Mouse (Mus musculus) cerebellum, adult 18-20 months (tissue): ENCODE results near the gene Iars2.
A peak's percentile ranks its signal among the peaks of the same experiment; 100 is the strongest.
"Not testable (repeated sequence)": the region's sequence is repeated elsewhere in the genome, so short reads cannot be mapped to it uniquely, and the experiment has no call there.

Experiments
- DNase-seq, 2 experiments: peaks; one replicate each; pipeline ENCODE4 v3.0.0; 2021

The Iars2 gene

DNA sequence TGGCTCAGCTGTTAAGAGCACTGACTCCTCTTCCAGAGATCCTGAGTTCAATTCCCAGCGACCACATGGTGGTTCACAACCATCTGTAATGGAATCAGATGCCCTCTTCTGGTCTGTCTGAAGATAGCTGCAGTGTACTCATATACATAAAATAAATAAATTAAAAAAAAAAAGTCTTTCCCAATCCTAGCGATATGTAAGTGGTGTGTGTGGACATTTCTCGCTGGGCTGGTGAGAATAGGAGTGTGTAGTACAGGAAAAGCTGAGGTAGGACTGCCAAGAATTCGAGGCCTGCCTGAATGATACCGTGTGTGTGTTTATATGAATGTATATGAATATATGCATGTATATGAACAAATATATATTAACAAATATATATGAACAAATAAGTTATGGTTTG is 2.2 kb upstream of the Iars2 start:
- DNase-seq = no peak

DNA sequence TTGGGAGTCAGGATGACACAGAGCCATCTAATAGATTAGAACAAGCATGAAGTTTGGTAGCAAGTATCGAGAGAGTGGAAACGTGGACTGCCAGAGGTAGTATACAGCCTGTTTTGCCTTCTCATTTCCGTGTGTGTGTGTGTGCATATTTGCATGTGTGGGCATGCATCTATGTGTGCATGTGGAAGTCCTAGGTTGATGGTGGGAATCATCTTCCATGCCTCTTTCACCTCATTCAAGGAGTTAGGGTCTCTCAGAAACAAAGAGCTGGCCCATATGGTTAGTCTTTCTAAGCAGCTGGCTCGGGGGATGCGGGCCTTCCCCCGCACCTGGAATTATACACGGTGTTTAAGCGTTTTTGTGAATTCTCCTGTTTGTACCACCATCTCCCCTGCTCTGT is 655 bp upstream of the Iars2 start:
- no peak for DNase-seq

- DNase-seq = not testable (repeated sequence)
These were observed 1.3 kb downstream of the Iars2 start for GRCm38 (mm10) chr1:185327754-185328345.

GRCm38 (mm10) chr1:185315846-185316568 is 13.2 kb downstream of the Iars2 start:
- no peak for DNase-seq

- no peak for DNase-seq
These were observed 14.7 kb downstream of the Iars2 start for GRCm38 (mm10) chr1:185314546-185314945.

GRCm38 (mm10) chr1:185311949-185312348 is 17.2 kb downstream of the Iars2 start:
- no peak for DNase-seq

DNA sequence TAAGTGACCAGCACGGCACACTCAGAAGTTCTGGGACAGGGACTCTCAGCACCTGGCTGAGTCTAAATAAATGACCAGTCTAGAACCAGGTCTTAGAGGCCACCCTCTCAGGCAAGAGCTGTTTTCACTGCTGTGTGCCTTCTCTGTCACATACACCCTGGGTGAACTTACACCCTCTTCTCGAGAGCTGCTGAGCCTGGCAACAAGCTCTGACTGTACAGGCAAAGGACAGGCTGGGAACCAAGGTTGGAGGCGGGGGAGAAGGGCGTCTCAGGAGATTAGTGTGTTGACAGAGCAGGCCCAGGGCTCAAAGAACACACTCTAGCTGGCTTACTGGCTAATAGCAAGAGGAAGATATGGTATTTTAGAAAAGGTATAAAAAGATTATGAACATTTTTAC is 20.3 kb downstream of the Iars2 start:
- DNase-seq = no peak

- no peak for DNase-seq
These were observed 20.9 kb downstream of the Iars2 start for GRCm38 (mm10) chr1:185308334-185308733.

GRCm38 (mm10) chr1:185307645-185308044 is 21.6 kb downstream of the Iars2 start:
- DNase-seq = no peak

DNA sequence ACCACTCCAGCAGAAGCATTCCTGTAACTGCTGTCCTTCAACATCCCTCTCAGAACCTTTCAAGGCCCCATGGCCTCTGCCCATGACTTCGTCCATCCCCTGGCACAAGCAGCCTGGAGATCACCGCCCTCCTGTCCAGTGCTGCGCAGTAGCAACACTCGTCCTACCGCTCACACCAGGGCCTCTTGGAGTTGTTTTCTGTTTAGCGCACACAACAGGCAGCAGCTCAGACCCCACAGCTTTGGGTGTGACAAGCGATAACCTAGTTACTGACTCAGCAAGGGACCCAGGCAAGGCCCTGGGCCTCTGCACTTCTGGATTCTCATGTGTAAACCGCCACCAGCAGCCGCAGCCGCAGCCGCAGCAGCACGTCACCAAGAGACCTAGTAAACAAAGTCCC is 22.4 kb downstream of the Iars2 start:
- no peak for DNase-seq

- DNase-seq = no peak
These were observed 26.4 kb downstream of the Iars2 start for GRCm38 (mm10) chr1:185302816-185303215.

GRCm38 (mm10) chr1:185298496-185298895 is 30.7 kb downstream of the Iars2 start:
- DNase-seq = no peak

DNA sequence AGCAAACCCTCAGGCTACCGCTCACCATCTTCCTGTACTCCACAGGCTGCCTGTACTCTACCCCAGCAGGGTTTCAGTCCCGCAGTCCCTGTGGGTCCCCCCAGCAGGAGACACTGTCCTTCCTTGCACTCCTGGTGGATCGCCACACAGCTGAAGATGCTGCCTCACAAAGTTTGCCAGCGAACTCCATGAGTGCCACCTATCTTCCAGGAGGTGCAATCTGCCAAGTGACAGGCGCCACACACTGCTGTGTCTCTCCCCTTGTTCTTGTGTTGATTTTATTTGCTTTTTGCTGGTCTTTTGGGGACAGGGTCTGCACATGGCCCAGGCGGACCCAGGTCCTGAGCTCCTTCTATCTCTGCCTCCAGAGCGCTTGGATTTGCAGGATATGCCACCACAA is 32.3 kb downstream of the Iars2 start:
- no peak for DNase-seq

GRCm38 (mm10) chr1:185292646-185293360 is 36.4 kb downstream of the Iars2 start:
- DNase-seq = no peak

- DNase-seq = no peak
These were observed 37.9 kb downstream of the Iars2 start for GRCm38 (mm10) chr1:185291336-185291735.

GRCm38 (mm10) chr1:185289231-185289630 is 40.0 kb downstream of the Iars2 start:
- no peak for DNase-seq

GRCm38 (mm10) chr1:185287066-185287465 is 42.1 kb downstream of the Iars2 start:
- DNase-seq = no peak

- peak; percentile 67 to 68 for DNase-seq
These were observed 44.0 kb downstream of the Iars2 start for GRCm38 (mm10) chr1:185285171-185285570.

DNA sequence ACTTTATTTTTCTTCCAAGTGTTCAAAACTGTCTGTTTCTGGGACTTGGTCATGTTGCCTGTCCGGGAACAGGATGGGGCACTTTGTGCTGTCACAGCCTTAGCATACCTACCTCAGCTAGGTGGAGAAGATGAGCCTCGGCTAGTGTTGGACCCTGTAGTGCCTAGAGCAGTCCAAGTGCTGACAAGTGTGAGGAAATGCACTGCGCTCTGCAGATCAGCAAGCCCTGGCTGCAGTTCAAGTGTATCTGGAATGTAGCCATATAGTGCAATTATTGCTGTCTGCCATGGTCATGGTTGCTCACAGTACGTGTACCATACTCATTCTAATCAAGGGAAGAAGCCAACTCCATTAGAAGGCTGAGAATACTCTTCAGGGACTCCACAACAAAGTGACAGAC is 44.5 kb downstream of the Iars2 start:
- peak; percentile 78 to 82 for DNase-seq

GRCm38 (mm10) chr1:185283247-185283646 is 45.9 kb downstream of the Iars2 start:
- no peak for DNase-seq

DNA sequence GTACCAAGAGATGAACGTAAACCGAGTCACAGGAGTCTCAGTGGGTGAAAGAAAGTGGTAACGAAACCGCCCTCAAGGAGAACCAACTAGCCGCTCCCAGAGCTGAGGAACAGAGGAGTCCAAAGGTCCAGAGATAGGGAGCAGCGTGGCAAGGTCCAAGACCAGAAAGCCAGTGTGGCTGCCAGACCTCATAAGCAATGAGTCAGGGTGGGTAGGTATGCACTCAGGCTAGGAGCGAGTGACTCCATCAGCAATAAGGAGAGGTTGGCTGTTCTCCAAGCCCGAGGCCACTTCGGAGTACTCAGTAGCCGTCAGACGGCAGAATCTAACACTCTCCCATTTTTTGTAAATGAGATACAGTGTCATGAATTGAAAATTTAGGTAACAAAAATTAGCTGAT is 46.4 kb downstream of the Iars2 start:
- no peak for DNase-seq

- no peak for DNase-seq
These were observed 48.6 kb downstream of the Iars2 start for GRCm38 (mm10) chr1:185280616-185281015.

DNA sequence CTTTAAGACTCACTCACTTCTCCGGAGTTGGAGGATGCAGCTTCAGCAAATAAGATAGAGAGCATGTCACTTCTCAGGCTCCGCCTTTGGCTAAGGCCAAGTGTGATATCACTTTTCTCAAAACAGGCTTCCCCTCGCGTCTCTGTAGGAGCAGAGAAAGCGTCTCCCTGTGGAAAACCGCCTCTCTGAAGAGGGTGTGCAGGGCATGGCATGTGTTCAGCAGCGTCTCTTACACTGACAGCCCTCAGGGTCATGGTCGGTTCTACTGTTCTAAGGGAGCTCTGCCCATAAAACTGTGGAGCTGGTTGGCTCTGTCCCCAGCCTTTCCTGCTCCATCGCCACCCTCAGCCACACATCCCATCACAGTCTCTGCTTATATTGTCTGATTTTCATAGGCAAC is 49.9 kb downstream of the Iars2 start:
- DNase-seq = no peak

DNA sequence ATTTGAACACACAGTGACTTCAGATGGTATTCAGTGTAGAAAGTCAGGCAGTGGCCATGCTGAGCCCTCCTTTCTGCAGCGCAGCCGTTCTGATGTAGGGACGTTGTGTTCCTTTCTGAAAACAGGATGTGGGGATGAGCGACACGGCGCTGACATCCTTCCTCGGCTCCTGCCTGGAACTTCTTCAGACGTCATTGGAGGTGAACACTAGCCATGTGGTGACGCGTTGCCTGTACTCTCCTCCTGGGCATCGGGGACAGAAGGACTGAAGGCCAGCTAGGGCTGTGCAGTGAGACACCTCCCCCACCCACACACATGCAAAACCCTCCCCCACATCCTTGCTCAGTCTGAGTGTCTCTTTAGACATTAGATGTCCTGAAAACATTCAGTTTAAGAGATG is 52.2 kb downstream of the Iars2 start:
- no peak for DNase-seq
